ENCODE assay signal across 15 mouse cellular contexts in the genomic region with DNA sequence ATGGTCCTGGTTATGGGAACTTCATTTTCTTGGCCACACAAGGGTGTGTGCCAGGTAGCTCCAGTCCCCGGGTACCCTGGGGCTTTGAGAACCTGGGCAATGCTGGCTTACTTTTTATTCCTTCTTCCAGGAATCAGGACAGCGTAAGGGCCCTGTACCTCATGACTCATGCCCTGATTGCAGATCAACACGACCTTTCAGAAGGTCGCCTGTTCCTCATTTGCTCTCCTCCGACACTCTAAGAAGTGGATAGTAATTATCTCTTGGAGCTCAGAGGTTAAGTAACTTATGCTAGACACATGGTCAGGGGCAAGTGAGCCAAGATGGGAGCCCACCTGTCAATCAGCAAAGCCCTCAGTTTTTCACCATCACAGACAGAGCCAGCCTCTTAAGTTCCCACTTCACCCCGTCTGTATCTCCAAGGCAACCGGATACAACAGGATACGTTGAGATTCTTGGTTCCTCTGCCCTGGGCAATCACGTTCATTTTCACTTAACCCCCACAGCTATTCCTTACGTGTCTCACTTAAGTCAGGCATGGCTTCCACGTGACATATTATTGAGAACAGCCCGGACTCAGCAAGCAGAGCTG. TPM values are rescaled to one million over a fixed set of nuclear protein-coding genes. Genes with fewer than 3 reads are reported as not detected.
DNase-seq lines count a peak whose midpoint lies in the region; ATAC-seq and TF ChIP-seq lines count a peak whose summit lies in the region.
"Had no signal": no experiment of that assay in that cellular context is flagged by ENCODE, and none has a peak within 500 bp of the region (broad histone marks: within the 10 kb centered on the region; RNA-seq: fewer than 3 reads in every experiment).

No protein-coding gene starts in this region.

- DNase-seq in hindbrain, postnatal 0 days (ENCODE audit: low spot score), result peak; percentile 26
- peak; percentile 29 for DNase-seq in MEL (ENCODE audit: low read depth, low spot score)
- no peak for DNase-seq in urinary bladder, adult 2 months (ENCODE audit: low spot score)
- DNase-seq in left cerebral cortex, adult 9 months (ENCODE audit: low spot score in 2 of 2), result no peak
- DNase-seq: adrenal gland, adult 8-10 months; gastrocnemius, postnatal 36 days; kidney, postnatal 4 days; spleen, adult 18-20 months had no signal

- no peak for TF ChIP-seq CTCF in hindbrain, postnatal 0 days (IDR thresholded peaks at IDR 0.05; ENCODE audit: low read depth)
- TF ChIP-seq CTCF in MEL (IDR thresholded peaks at IDR 0.05 in 2 of 3, conservative IDR thresholded peaks at IDR 0.05 in 1 of 3; ENCODE audit: control insufficient read depth in 1 of 3, insufficient read depth in 1 of 3, low read depth in 2 of 3, low read length in 3 of 3, poor library complexity in 1 of 3, severe bottlenecking in 1 of 3), result no peak

- no peaks in the 10 kb centered on the region; the same call in 1 of the 2 replicates for H3K4me1 ChIP-seq in hindbrain, postnatal 0 days (ENCODE audit: insufficient read depth, low read length)
- peaks cover 8% of the 10 kb centered on the region; the same call in 1 of the 2 replicates for H3K4me1 ChIP-seq in hindbrain, embryonic 13.5 days (replicated peaks)
- H3K4me1 ChIP-seq in MEL (ENCODE audit: control insufficient read depth in 1 of 2, insufficient read depth in 2 of 2, low read length in 2 of 2), result peaks cover 0 to 16% of the 10 kb centered on the region in 2 experiments; a peak in 1 of 4 replicates

- H3K4me3 ChIP-seq in hindbrain, postnatal 0 days (ENCODE audit: low read length), result no peak overlapping the region
- H3K4me3 ChIP-seq in hindbrain, embryonic 13.5 days, result no peak overlapping the region
- H3K4me3 ChIP-seq in MEL (ENCODE audit: control insufficient read depth in 1 of 2, insufficient read depth in 1 of 2, low read depth in 2 of 2, low read length in 2 of 2), result no peak overlapping the region

- 59% methylated on average over 12 of the region's 12 CpGs for WGBS in hindbrain, postnatal 0 days
- WGBS in hindbrain, embryonic 13.5 days, result 70% methylated on average over 12 of the region's 12 CpGs

- TF ChIP-seq EP300 in MEL (IDR thresholded peaks at IDR 0.05; ENCODE audit: low read depth in 1 of 2, low read length in 2 of 2), result no peak

- H3K36me3 ChIP-seq in hindbrain, postnatal 0 days (ENCODE audit: insufficient read depth, low read length), result no peaks in the 10 kb centered on the region
- H3K36me3 ChIP-seq in hindbrain, embryonic 13.5 days, result no peaks in the 10 kb centered on the region
- H3K36me3 ChIP-seq in MEL (ENCODE audit: control insufficient read depth in 1 of 2, insufficient read depth in 2 of 2, low read length in 2 of 2), result peaks cover 0 to 2% of the 10 kb centered on the region in 2 experiments; a peak in 1 of 4 replicates

- no peak overlapping the region for H3K4me2 ChIP-seq in hindbrain, postnatal 0 days (ENCODE audit: low read depth, low read length)
- H3K4me2 ChIP-seq in hindbrain, embryonic 13.5 days, result no peak overlapping the region

- H3K27ac ChIP-seq in hindbrain, postnatal 0 days, result no peak overlapping the region
- no peak overlapping the region for H3K27ac ChIP-seq in hindbrain, embryonic 13.5 days
- H3K27ac ChIP-seq in MEL (ENCODE audit: control insufficient read depth, low read depth, low read length), result no peak overlapping the region
- H3K27ac ChIP-seq: liver, embryonic 14.5 days; macrophage had no signal

- ATAC-seq in hindbrain, postnatal 0 days, result no peak
- ATAC-seq in hindbrain, embryonic 13.5 days (ENCODE audit: low FRiP score), result no peak
- peak; percentile 49 for ATAC-seq in CD4-positive, CD25-positive, alpha-beta regulatory T cell, adult 4 months
- ATAC-seq in megakaryocyte, adult 5-6 weeks (ENCODE audit: poor library complexity, severe bottlenecking), result peak; percentile 68
- ATAC-seq in cerebellum, adult (ENCODE audit: insufficient number of reproducible peaks, low FRiP score, low TSS enrichment), result no peak

- no peak for TF ChIP-seq POLR2A in MEL (IDR thresholded peaks at IDR 0.05; ENCODE audit: control insufficient read depth in 1 of 2, insufficient read depth in 1 of 2, low read depth in 1 of 2, low read length in 2 of 2, poor library complexity in 1 of 2)

- no peaks in the 10 kb centered on the region for H3K79me2 ChIP-seq in MEL (ENCODE audit: control insufficient read depth, insufficient read depth, low read length, poor library complexity)

- no peaks in the 10 kb centered on the region for H3K9me3 ChIP-seq in hindbrain, postnatal 0 days (ENCODE audit: low read length)
- H3K9me3 ChIP-seq in hindbrain, embryonic 13.5 days, result no peaks in the 10 kb centered on the region
- H3K9me3 ChIP-seq in MEL (replicated peaks; ENCODE audit: insufficient read depth, low read length), result no peaks in the 10 kb centered on the region

- no peak overlapping the region for H3K9ac ChIP-seq in hindbrain, postnatal 0 days (replicated peaks; ENCODE audit: low read length)
- H3K9ac ChIP-seq in hindbrain, embryonic 13.5 days, result no peak overlapping the region
- H3K9ac ChIP-seq in MEL (ENCODE audit: control insufficient read depth, low read depth, low read length, poor library complexity, severe bottlenecking), result no peak overlapping the region
- H3K9ac ChIP-seq: liver, embryonic 14.5 days had no signal

- no peaks in the 10 kb centered on the region for H3K27me3 ChIP-seq in hindbrain, postnatal 0 days (ENCODE audit: insufficient read depth, low read length)
- H3K27me3 ChIP-seq in hindbrain, embryonic 13.5 days, result no peaks in the 10 kb centered on the region
- H3K27me3 ChIP-seq in MEL (ENCODE audit: control insufficient read depth in 1 of 2, insufficient read depth in 2 of 2, low read length in 2 of 2), result no peaks in the 10 kb centered on the region
- H3K27me3 ChIP-seq: CH12.LX had no signal

- TF ChIP-seq RAD21 in MEL (IDR thresholded peaks at IDR 0.05; ENCODE audit: low read depth, low read length), result no peak

TF ChIP-seq in MEL, 35 proteins besides CTCF, POLR2A, EP300 and RAD21:
- TF ChIP-seq TBP (IDR thresholded peaks at IDR 0.05; ENCODE audit: low read depth, low read length), result no peak
- TF ChIP-seq NRF1 (IDR thresholded peaks at IDR 0.05; ENCODE audit: insufficient read depth, low read depth, low read length, poor library complexity, severe bottlenecking), result no peak
- TF ChIP-seq GATA1 (IDR thresholded peaks at IDR 0.05; ENCODE audit: low read depth, low read length), result no peak
- no peak for TF ChIP-seq ZKSCAN1 (IDR thresholded peaks at IDR 0.05; ENCODE audit: low read depth, low read length)
- TF ChIP-seq ELF1 (IDR thresholded peaks at IDR 0.05; ENCODE audit: low read depth, low read length), result no peak
- no peak for TF ChIP-seq E2F4 (IDR thresholded peaks at IDR 0.05; ENCODE audit: borderline replicate concordance, low read depth, low read length)
- no peak for TF ChIP-seq ZC3H11A (IDR thresholded peaks at IDR 0.05; ENCODE audit: low read depth, low read length)
- no peak for TF ChIP-seq SMC3 (IDR thresholded peaks at IDR 0.05; ENCODE audit: low read depth, low read length)
- TF ChIP-seq MAX (IDR thresholded peaks at IDR 0.05; ENCODE audit: low read length), result no peak

RNA-seq across cellular contexts. Expression of a gene that starts 11.7 kb away (rescaled TPM):
- total RNA-seq in hindbrain, postnatal 0 days (2014; rRNA removed), result 44.7 and 52.6 TPM in 2 replicates
- 62.4 and 72.7 TPM in 2 replicates for polyA plus RNA-seq in hindbrain, postnatal 0 days (2015; fragmentation: Nextera tagmentation; extraction: Ambion mirVana)
- polyA plus RNA-seq in hindbrain, embryonic 13.5 days (2015; fragmentation: Nextera tagmentation; extraction: Ambion mirVana), result 53.9 and 94.4 TPM in 2 replicates
- 100 to 1,000 TPM; 110 to 136 TPM for polyA plus RNA-seq in CD4-positive, CD25-positive, alpha-beta regulatory T cell, adult 4 months (2017; shearing (Covaris generic))
- 43.0 and 48.7 TPM in 2 replicates for total RNA-seq in MEL (2012; rRNA removed)
- polyA plus RNA-seq in MEL (2012; ENCODE audit: insufficient read depth in 1 of 2, insufficient read length in 2 of 2, low read depth in 1 of 2, low replicate concordance in 2 of 2, missing spikeins in 1 of 2), result 10 to 100 TPM in 1 of 2 experiments, not detected in 1; 88.7 TPM
- 45.8 and 49.8 TPM in 2 replicates for total RNA-seq in megakaryocyte, adult 5-6 weeks (2015)
- 130 and 175 TPM in 2 replicates for total RNA-seq in megakaryocyte, adult 5-6 weeks (2017)
- polyA plus RNA-seq in urinary bladder, adult 2 months (2012; rRNA removed), result 104 and 106 TPM in 2 replicates

Comparison
In these comparisons a context has a peak if more than half of its experiments do, and no peak if none do; other contexts are left out.
1. ATAC-seq: peak in CD4-positive, CD25-positive, alpha-beta regulatory T cell, adult 4 months (single experiment) and megakaryocyte, adult 5-6 weeks (single experiment); none in hindbrain, postnatal 0 days (single experiment), hindbrain, embryonic 13.5 days (single experiment) and cerebellum, adult (single experiment).
2. DNase-seq: peak in hindbrain, postnatal 0 days (single experiment) and MEL (single experiment); none in urinary bladder, adult 2 months (single experiment) and left cerebral cortex, adult 9 months (0 of 2).